Mouse (Mus musculus) liver, embryonic 15.5 days (tissue): ENCODE results near the gene Slc25a10. TPM values are rescaled to one million over a fixed set of nuclear protein-coding genes. Genes with fewer than 3 reads are reported as not detected.

Experiments
- ATAC-seq: fragments of 200-750 bp; cut with Nextera tagmentation; 2 replicates; pipeline ENCODE4 v1.8.0; 2017; ENCODE audit warnings: moderate number of reproducible peaks, mild to moderate bottlenecking, moderate library complexity; ENCODE audit not compliant: insufficient read depth
- H3K27ac ChIP-seq: fragments of 300-500 bp; sonication (generic); replicated peaks from 2 replicates; pipeline ENCODE4 v1.5.1; 2015; ENCODE audit warnings: mild to moderate bottlenecking, inconsistent platforms
- H3K27me3 ChIP-seq: fragments of 300-500 bp; sonication (generic); 2 replicates; pipeline ENCODE4 v1.6.1; 2015; ENCODE audit warnings: mild to moderate bottlenecking, inconsistent platforms
- H3K36me3 ChIP-seq: fragments of 300-500 bp; sonication (generic); replicated peaks from 2 replicates; pipeline ENCODE4 v1.6.1; 2015; ENCODE audit warnings: moderate library complexity, mild to moderate bottlenecking, inconsistent platforms
- H3K4me1 ChIP-seq: fragments of 300-500 bp; sonication (generic); replicated peaks from 2 replicates; pipeline ENCODE4 v1.6.1; 2015; ENCODE audit warnings: inconsistent platforms
- H3K4me2 ChIP-seq: fragments of 300-500 bp; sonication (generic); 2 replicates; pipeline ENCODE4 v1.6.1; 2015; ENCODE audit warnings: moderate library complexity, mild to moderate bottlenecking, inconsistent platforms
- H3K4me3 ChIP-seq: fragments of 300-500 bp; sonication (generic); replicated peaks from 2 replicates; pipeline ENCODE4 v1.5.1; 2015; ENCODE audit warnings: mild to moderate bottlenecking, inconsistent platforms
- H3K9ac ChIP-seq: fragments of 300-500 bp; sonication (generic); 2 replicates; pipeline ENCODE4 v1.6.1; 2015; ENCODE audit warnings: moderate library complexity, mild to moderate bottlenecking, inconsistent platforms
- H3K9me3 ChIP-seq: fragments of 300-500 bp; sonication (generic); replicated peaks from 2 replicates; pipeline ENCODE4 v1.6.1; 2016; ENCODE audit warnings: inconsistent platforms
- whole genome bisulfite sequencing: fragments of 180-500 bp; shearing (Covaris S2); methylation state at CpG from one replicate; pipeline ENCODE4 v1.1.7; 2015; ENCODE audit warnings: mixed read lengths; ENCODE audit not compliant: insufficient replicate concordance; 5-methylcytosine and 5-hydroxymethylcytosine counted together
- polyA plus RNA-seq: library from polyadenylated mRNA; unstranded; fragments of >200 nt; fragmentation: Nextera tagmentation; extraction: Ambion mirVana; gene quantifications from 2 replicates; pipeline ENCODE4 v1.2.1, GENCODE M21; 2015

The Slc25a10 gene
- polyA plus RNA-seq, 1 experiment from 2014 or later = 42.8 TPM

DNA sequence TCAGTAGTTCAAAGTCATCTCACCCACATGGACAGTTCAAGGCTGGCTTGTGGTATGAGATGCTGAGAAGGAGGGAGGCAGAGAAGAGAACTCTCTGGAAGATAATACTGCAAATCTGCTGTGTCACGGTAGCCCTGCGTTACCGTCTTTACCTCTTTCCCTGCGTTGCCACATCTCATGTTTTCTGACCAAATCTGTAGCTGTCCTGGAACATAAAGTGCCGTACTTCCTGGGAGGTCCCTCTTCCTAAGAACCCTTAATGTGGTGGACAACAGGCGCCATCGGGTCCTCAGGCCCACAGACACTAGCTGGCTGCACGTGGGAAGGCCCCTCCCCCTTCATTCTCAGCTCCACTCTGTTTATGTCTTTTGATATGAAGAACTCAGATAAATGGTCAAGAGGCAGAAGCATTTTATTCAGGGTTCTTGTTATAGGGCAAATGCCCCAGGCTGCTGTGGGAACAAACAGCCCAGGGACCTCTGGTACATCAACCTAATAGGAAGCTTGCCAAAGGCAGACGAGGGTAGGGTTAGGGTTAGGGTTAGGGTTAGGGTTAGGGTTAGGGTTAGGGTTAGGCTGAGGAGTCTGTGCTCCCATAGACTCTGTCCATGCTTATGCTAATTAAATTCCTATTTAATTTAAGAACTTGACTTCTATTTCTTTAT lies 36.2 kb downstream of the Slc25a10 start:
- no peak overlapping the region for H3K9ac ChIP-seq
- H3K36me3 ChIP-seq = no peaks in the 10 kb centered on the region
- H3K4me1 ChIP-seq = peaks cover 28% of the 10 kb centered on the region
- H3K9me3 ChIP-seq = no peaks in the 10 kb centered on the region
- ATAC-seq = no peak
- H3K27ac ChIP-seq = peak overlapping the region; percentile 29; the same call in 1 of the 2 replicates
- H3K27me3 ChIP-seq = peaks cover 55% of the 10 kb centered on the region
- 40% methylated on average over 9 of the region's 9 CpGs for WGBS
- H3K4me3 ChIP-seq = no peak overlapping the region
- no peak overlapping the region; the same call in 1 of the 2 replicates for H3K4me2 ChIP-seq

DNA sequence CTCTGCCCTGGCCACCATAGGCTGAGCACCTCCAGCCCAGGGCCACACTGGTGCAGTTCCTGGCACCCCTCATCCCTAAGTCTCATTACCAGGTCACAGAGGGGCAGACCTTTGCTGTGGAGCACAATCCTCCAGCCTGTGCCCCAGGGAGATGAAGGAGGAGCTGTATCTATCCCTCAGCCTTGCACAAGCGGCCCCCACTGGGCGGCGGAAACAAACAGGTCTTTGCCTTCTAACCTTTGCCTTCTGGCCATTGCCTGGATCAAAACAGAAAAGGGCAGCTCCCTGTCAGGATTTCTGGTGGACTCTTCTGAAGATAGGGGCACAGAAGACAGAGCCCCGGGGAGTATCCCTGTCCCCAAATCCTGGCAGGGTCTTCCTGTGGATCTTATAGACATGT lies 37.3 kb downstream of the Slc25a10 start:
- ATAC-seq = 0 out of 2 replicates have a peak, but pooled peaks have one; percentile 44
- peak overlapping the region; percentile 74 for H3K27ac ChIP-seq
- no peak overlapping the region for H3K4me3 ChIP-seq
- WGBS = 71% methylated on average over 4 of the region's 4 CpGs
- no peaks in the 10 kb centered on the region for H3K36me3 ChIP-seq
- H3K4me1 ChIP-seq = peaks cover 28% of the 10 kb centered on the region
- H3K9me3 ChIP-seq = no peaks in the 10 kb centered on the region
- peaks cover 66% of the 10 kb centered on the region for H3K27me3 ChIP-seq
- no peak overlapping the region; the same call in 1 of the 2 replicates for H3K4me2 ChIP-seq
- H3K9ac ChIP-seq = no peak overlapping the region

DNA sequence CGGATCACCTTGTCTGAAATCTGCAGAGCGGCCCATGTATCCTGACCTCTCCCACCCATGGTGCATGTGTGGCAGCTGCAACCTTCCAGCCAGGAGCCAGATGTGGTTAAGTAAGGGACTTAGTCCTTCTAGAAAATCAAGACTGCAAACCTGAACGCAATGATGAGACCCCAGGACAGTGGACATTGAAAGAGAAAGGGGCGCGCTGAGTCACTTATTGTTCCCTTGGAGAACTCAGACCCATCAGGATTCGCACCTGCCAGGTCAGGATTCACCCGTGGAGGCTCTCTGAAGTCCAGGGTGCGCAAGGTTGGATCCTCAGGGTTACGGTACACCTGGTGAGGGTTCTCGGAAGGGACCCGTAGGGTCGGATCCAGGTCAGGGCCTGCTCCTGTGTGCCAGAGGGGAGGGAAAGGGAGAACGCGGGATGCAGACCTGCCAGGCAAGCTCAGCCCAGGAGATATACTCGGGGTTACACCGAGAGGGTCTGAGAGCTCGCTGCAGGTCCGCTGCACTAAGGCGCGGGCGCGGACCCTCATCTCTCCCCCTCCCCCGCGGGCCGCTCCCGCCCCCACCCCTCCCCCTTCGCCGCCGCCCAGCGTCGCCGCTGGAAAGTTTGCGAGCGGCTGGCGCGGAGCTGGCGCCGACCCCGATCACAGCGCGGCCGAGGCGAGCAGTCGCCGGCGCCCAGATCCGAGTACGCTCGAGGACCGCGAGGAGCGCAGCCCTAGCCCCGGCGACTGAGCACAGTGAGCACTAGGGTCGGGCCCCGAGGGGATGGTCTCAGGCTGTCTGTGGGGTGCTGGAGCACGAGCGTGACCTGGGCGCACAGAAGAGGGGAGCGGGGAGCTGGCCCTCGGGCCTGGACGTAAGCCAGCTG lies 38.7 kb downstream of the Slc25a10 start, which contains the start of gene Gcgr:
Gene Gcgr (plus strand): TSS at position 615 of the 880 bp plus-strand sequence.
- Histone ChIP-seq H3K9ac (peak within 1 kb of the TSS; percentile 39), H3K4me1 (peaks cover 28% of the 10 kb centered on the region), H3K27ac (peak within 1 kb of the TSS; percentile 74), H3K4me3 (peak within 1 kb of the TSS; percentile 50), H3K9me3 (no peaks in the 10 kb centered on the region), H3K36me3 (no peaks in the 10 kb centered on the region), H3K4me2 (peak within 1 kb of the TSS; percentile 59), H3K27me3 (peaks cover 80% of the 10 kb centered on the region)
- WGBS = 10% methylated on average over 62 of the region's 62 CpGs
- ATAC-seq = 0 out of 2 replicates have a peak, but pooled peaks have one; percentile 7

DNA sequence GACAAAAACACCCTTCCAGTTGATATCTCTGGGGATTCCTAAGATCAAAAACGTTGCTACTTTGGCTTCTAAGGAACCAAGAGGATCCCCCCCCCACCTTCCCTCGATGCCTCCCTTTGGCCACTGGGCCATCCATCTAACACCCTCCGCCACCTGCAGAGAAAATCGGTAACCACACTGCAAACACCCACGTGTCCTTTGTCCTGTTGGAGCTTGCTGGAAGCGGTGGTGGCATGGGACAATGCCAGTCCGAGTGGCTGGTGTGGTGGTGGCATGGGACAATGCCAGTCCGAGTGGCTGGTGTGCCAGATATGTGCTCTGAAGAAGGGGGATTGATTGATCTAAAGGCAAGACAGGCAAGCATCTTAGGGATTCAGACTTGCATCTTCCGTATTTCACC lies 40.0 kb downstream of the Slc25a10 start:
- Histone ChIP-seq H3K36me3 (no peaks in the 10 kb centered on the region), H3K4me3 (peak overlapping the region; percentile 50), H3K27me3 (peaks cover 80% of the 10 kb centered on the region), H3K9me3 (no peaks in the 10 kb centered on the region), H3K4me1 (peaks cover 28% of the 10 kb centered on the region), H3K27ac (no peak overlapping the region), H3K9ac (no peak overlapping the region), H3K4me2 (peak overlapping the region; percentile 59)
- no peak for ATAC-seq
- WGBS = 24% methylated on average over 9 of the region's 9 CpGs

DNA sequence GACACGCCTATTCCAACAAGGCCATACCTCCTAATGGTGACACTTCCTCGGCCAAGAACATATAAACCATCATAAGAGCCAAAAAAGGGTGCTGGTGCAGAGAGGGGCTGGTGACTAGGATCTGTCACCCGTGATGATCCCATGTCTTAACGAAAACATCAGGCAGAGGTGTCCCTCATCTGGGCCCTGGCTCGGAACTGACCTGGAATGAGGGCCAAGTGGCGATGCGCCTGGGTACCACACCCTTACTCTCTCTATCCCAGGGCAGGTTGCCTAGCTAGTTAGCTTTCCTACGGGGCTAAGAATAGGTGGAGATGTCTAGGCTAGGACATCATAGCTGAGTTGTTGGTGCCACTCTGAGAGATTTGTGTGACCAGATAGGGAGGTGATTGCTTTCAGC lies 42.5 kb downstream of the Slc25a10 start:
- Histone ChIP-seq H3K9ac (no peak overlapping the region), H3K27ac (no peak overlapping the region), H3K36me3 (no peaks in the 10 kb centered on the region), H3K4me3 (no peak overlapping the region), H3K4me2 (no peak overlapping the region), H3K9me3 (no peaks in the 10 kb centered on the region), H3K27me3 (peaks cover 62% of the 10 kb centered on the region), H3K4me1 (peaks cover 19% of the 10 kb centered on the region)
- no peak for ATAC-seq
- WGBS = 65% methylated on average over 8 of the region's 8 CpGs

DNA sequence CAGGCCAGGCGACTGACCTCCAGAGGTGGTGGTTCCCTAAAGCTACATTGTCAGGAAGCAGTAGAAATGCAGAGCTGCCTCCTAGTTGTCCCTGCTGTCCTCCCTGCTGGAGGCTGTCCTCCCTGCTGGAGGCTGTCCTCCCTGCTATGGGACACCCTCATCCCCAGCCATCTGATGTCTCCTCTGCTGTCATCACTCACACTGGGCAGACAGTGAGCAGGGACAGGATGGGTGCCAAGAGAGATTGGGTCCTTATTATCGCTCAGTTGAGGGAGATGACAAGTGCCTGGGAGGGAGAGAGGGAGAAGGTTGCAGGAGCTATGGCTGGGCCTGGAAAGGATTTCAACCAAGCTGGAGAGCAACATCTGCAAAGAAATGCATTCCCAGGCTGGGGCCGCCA lies 43.5 kb downstream of the Slc25a10 start:
- Histone ChIP-seq H3K27me3 (peaks cover 51% of the 10 kb centered on the region), H3K4me2 (no peak overlapping the region)
- WGBS = 49% methylated on average over 3 of the region's 3 CpGs

DNA sequence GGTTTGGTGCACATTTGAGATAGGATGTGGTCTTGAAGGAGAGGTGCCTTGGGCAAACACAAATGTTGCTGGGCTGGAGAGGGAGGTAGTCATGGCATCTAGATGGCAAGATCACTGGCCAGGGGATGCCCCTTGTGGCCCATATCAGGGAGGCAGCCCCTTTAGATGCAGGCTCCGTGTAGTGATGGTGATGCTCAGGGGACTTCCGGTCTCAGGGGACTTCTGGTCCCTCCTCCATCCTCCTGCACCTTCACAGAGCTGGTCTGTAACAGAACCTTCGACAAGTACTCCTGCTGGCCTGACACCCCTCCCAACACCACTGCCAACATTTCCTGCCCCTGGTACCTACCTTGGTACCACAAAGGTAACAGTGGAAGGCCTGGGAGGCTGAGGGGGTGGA lies 44.2 kb downstream of the Slc25a10 start:
- 50% methylated on average over 3 of the region's 3 CpGs for WGBS
- ATAC-seq = no peak

More for the DNA sequence above, 43.5 kb downstream of the Slc25a10 start:
- Histone ChIP-seq H3K9ac (no peak overlapping the region), H3K36me3 (no peaks in the 10 kb centered on the region), H3K27ac (no peak overlapping the region), H3K4me1 (peaks cover 27% of the 10 kb centered on the region), H3K4me3 (no peak overlapping the region), H3K9me3 (no peaks in the 10 kb centered on the region)
- no peak for ATAC-seq

DNA sequence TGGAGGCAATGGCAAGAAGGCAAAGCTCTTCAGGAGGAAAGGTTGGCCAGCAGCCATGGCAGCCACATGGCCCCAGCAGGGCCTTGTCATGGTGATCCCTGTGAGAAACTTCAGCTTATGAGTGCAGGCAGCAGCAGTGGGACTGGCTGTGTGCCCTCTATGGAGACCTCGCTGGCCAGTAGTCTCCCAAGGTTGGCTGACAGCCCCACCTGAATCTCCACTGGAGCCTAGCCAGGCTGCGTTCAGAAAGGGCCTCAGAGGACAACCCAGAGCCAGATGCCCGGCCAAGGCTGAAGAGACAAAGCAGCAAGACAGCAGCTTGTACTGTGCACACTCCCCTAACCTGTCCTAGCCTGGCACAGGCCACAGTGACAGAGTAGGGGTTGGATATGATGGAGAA lies 46.8 kb downstream of the Slc25a10 start:
- Histone ChIP-seq H3K4me2 (no peak overlapping the region), H3K36me3 (peaks cover 12% of the 10 kb centered on the region; the same call in 1 of the 2 replicates), H3K9me3 (no peaks in the 10 kb centered on the region), H3K27ac (peak overlapping the region; percentile 29; the same call in 1 of the 2 replicates), H3K27me3 (peaks cover 18% of the 10 kb centered on the region), H3K4me3 (no peak overlapping the region), H3K9ac (no peak overlapping the region), H3K4me1 (peaks cover 19% of the 10 kb centered on the region)
- no peak for ATAC-seq
- 62% methylated on average over 3 of the region's 3 CpGs for WGBS

More for the DNA sequence above, 44.2 kb downstream of the Slc25a10 start:
- Histone ChIP-seq H3K4me1 (peaks cover 20% of the 10 kb centered on the region), H3K27ac (no peak overlapping the region), H3K36me3 (no peaks in the 10 kb centered on the region), H3K4me2 (no peak overlapping the region), H3K9me3 (no peaks in the 10 kb centered on the region), H3K9ac (no peak overlapping the region), H3K27me3 (peaks cover 45% of the 10 kb centered on the region), H3K4me3 (no peak overlapping the region)

DNA sequence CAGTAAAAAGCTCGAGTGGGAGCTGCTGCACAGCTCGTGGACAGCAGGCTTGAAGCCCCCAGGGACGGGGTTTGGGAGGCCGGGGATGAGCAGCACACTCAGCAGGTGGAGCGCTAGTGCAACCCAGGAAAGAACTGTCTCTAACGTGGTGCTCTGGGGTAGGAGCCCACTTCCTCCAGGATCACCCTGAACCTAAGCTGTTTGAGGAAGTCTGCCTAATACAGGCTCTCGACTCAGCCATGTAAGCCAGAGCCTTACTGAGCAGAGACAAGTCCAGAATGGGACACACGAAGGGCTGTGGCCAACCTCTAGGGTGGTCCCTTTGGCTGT lies 47.3 kb downstream of the Slc25a10 start:
- no peak overlapping the region for H3K4me2 ChIP-seq
- H3K4me3 ChIP-seq = no peak overlapping the region
- no peak overlapping the region for H3K9ac ChIP-seq
- peaks cover 17% of the 10 kb centered on the region; the same call in 1 of the 2 replicates for H3K36me3 ChIP-seq
- ATAC-seq = 0 out of 2 replicates have a peak, but pooled peaks have one; percentile 2
- peaks cover 13% of the 10 kb centered on the region for H3K27me3 ChIP-seq
- H3K27ac ChIP-seq = peak overlapping the region; percentile 29; the same call in 1 of the 2 replicates
- WGBS = 21% methylated on average over 8 of the region's 8 CpGs
- H3K9me3 ChIP-seq = no peaks in the 10 kb centered on the region
- peaks cover 19% of the 10 kb centered on the region for H3K4me1 ChIP-seq

DNA sequence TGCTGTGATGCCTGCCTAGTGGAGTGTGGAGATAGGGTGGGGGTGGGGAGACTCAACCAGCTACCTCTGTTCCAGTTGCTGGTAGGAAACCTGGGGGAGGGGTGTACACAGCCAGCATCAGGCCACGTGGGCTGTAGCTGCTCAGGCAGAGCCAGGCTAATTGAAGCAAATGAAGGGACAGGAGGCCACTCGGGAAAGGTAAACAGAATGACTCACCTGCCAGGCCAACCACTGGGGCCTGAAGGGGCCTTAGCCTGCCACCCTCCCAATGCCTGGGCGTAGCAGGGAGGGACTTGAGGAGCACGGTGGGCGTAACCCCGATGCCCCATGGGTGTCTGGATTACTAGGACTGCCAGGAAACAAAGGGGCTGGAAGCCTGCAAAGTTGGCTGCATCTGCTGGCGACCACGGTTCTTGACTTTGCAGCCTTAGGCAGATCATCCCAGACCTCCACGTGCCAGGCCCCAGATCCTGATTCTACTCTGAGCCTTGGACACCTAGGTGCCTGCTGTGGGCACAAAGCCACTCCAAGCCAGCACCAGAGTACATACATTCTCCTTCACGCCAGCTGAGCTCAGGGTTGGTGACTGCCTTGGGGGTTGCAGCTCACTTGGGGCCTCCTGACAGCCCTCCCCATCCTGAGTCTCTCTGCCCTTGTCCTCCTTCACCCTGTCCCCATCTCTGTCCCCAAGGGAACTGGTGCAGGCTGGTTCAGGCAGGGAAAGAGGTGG lies 47.8 kb downstream of the Slc25a10 start:
- peaks cover 22% of the 10 kb centered on the region for H3K36me3 ChIP-seq
- H3K4me1 ChIP-seq = peaks cover 19% of the 10 kb centered on the region
- peak overlapping the region; percentile 55 for H3K27ac ChIP-seq
- H3K27me3 ChIP-seq = peaks cover 8% of the 10 kb centered on the region
- ATAC-seq = peak; percentile 58
- no peak overlapping the region for H3K4me3 ChIP-seq
- H3K4me2 ChIP-seq = no peak overlapping the region
- WGBS = 34% methylated on average over 10 of the region's 10 CpGs
- no peak overlapping the region for H3K9ac ChIP-seq
- H3K9me3 ChIP-seq = no peaks in the 10 kb centered on the region
